Mouse (Mus musculus): Measurements from ENCODE around the gene Hs3st6. TPM values are rescaled to one million over a fixed set of nuclear protein-coding genes. Genes with fewer than 3 reads are reported as not detected.
"Not testable (repeated sequence)": the region's sequence is repeated elsewhere in the genome, so short reads cannot be mapped to it uniquely, and the experiment has no call there.

The Hs3st6 gene
- 2.0 and 2.4 TPM in 2 replicates for total RNA-seq (2021)
- long read RNA-seq, experiment 1, partial matches to known transcripts: 0 of 4 reads
- long read RNA-seq, experiment 1, other reads (novel, unspliced or antisense): 1 of 4 reads
- long read RNA-seq, experiment 2, partial matches to known transcripts: 0 of 1 reads
- long read RNA-seq, experiment 2, other reads (novel, unspliced or antisense): 0 of 1 reads

- DNase-seq: peak; percentile 48
These were observed at the start of gene Hs3st6 for GRCm38 (mm10) chr17:24752415-24753394. Hs3st6 (plus strand) TSS chr17:24752988.

GRCm38 (mm10) chr17:24705821-24706220, 47.0 kb upstream of the Hs3st6 start:
- DNase-seq: no peak

- peak; percentile 96 for DNase-seq
These were observed 45.6 kb upstream of the Hs3st6 start, which contains the start of gene Tbl3 for GRCm38 (mm10) chr17:24706982-24707800. Tbl3 (minus strand) TSS chr17:24707660.

GRCm38 (mm10) chr17:24707801-24708425, 44.9 kb upstream of the Hs3st6 start:
- peak; percentile 38 for DNase-seq

- DNase-seq: no peak
These were observed 44.1 kb upstream of the Hs3st6 start for GRCm38 (mm10) chr17:24708646-24709045.

GRCm38 (mm10) chr17:24715556-24715955, 37.2 kb upstream of the Hs3st6 start:
- no peak for DNase-seq

- no peak for DNase-seq
These were observed 36.6 kb upstream of the Hs3st6 start for GRCm38 (mm10) chr17:24716166-24716682.

GRCm38 (mm10) chr17:24717943-24718342, 34.8 kb upstream of the Hs3st6 start, which contains the start of the genes Rnf151 and Rps2:
Rnf151 (minus strand) TSS chr17:24718063.
Rps2 (plus strand) TSS chr17:24718116.
- DNase-seq: no peak

GRCm38 (mm10) chr17:24718938-24719337, 33.9 kb upstream of the Hs3st6 start:
- DNase-seq: not testable (repeated sequence)

- DNase-seq: peak; percentile 99
These were observed 33.1 kb upstream of the Hs3st6 start for GRCm38 (mm10) chr17:24719494-24720222.

GRCm38 (mm10) chr17:24720616-24721015, 32.2 kb upstream of the Hs3st6 start:
- DNase-seq: peak; percentile 57

GRCm38 (mm10) chr17:24721383-24721955, 31.3 kb upstream of the Hs3st6 start:
- DNase-seq: not testable (repeated sequence)

- no peak for DNase-seq
These were observed 30.4 kb upstream of the Hs3st6 start for GRCm38 (mm10) chr17:24722220-24722924.

- DNase-seq: no peak
These were observed 29.5 kb upstream of the Hs3st6 start for GRCm38 (mm10) chr17:24723122-24723880.

- peak; percentile 54 for DNase-seq
These were observed 29.0 kb upstream of the Hs3st6 start for GRCm38 (mm10) chr17:24723881-24724180.

GRCm38 (mm10) chr17:24724184-24724583, 28.6 kb upstream of the Hs3st6 start, which contains the start of gene Ndufb10:
Ndufb10 (minus strand) TSS chr17:24724478.
- DNase-seq: peak; percentile 98

- DNase-seq: no peak
These were observed 27.0 kb upstream of the Hs3st6 start for GRCm38 (mm10) chr17:24725637-24726390.

- no peak for DNase-seq
These were observed 25.2 kb upstream of the Hs3st6 start, which contains the start of gene Rpl3l for GRCm38 (mm10) chr17:24727618-24728017. Rpl3l (plus strand) TSS chr17:24727820.

Measured in adrenal gland, postnatal 14 days (tissue).